In the genomic region with DNA sequence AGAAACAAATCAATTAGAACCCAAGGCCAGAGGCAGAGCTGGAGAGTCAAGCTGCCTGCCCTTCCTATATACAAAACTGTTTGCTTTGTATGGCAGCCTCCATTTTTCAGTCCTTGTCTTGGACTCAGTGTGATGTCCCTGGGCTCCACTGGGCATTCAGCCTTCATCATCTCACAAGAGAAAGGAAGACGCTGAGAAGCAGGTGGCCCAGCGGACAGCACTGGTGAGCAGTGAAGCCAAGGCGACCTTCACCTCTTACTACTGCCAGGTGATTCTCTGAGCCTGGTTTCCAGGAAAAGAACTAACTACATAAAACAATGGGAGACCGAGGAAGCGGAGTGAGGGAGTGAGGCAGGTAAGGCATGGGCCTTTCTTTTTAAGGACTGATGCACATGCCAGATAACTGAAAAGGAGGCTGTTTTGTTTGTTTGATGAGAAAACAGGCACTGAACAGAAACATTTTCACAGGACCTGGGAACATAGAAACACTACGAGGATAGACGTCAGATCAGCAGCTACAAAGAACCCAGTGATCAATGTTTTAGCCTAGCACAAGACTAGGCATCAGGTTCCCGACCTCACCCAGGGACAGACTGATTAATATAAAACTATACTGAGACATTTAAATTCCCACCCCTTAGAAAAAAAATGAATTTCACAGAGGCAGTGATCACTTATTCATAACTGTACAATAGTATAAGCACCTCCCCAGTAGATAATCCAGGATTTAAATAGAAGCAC, we compare ENCODE assay signal across 10 mouse cellular contexts.
DNase-seq lines count a peak whose midpoint lies in the region; ATAC-seq lines count a peak whose summit lies in the region.
"Had no signal": no experiment of that assay in that cellular context is flagged by ENCODE, and none has a peak within 500 bp of the region (broad histone marks: within the 10 kb centered on the region; RNA-seq: fewer than 3 reads in every experiment).

No protein-coding gene starts in this region.

- H3K27ac ChIP-seq in intestine, embryonic 15.5 days: no peak overlapping the region
- H3K27ac ChIP-seq in intestine, embryonic 16.5 days (ENCODE audit: low read length): no peak overlapping the region
- peak overlapping the region; percentile 3; the same call in 1 of the 2 replicates for H3K27ac ChIP-seq in midbrain, embryonic 13.5 days
- no peak overlapping the region; the same call in 1 of the 2 replicates for H3K27ac ChIP-seq in midbrain, embryonic 14.5 days (replicated peaks; ENCODE audit: low read depth, low read length)
- H3K27ac ChIP-seq in stomach, embryonic 16.5 days (ENCODE audit: low read length): peak overlapping the region; percentile 67

- DNase-seq in midbrain, embryonic 14.5 days: no peak
- peak; percentile 54 to 65 for DNase-seq in cerebellum, postnatal 10 days
- no peak for DNase-seq in frontal cortex, adult 2 months (ENCODE audit: extremely low spot score in 1 of 2, low spot score in 1 of 2)
- DNase-seq: adrenal gland, adult 8-10 months; gastrocnemius, postnatal 10 days; thymus, adult 2 months had no signal

- no peaks in the 10 kb centered on the region for H3K9me3 ChIP-seq in intestine, embryonic 15.5 days
- no peaks in the 10 kb centered on the region for H3K9me3 ChIP-seq in intestine, embryonic 16.5 days (ENCODE audit: control insufficient read depth, low read length)
- H3K9me3 ChIP-seq in midbrain, embryonic 13.5 days: no peaks in the 10 kb centered on the region
- H3K9me3 ChIP-seq in midbrain, embryonic 14.5 days (ENCODE audit: control insufficient read depth, low read length): no peaks in the 10 kb centered on the region
- H3K9me3 ChIP-seq in stomach, embryonic 16.5 days (replicated peaks; ENCODE audit: control insufficient read depth, low read length): no peaks in the 10 kb centered on the region

- H3K4me1 ChIP-seq in intestine, embryonic 15.5 days (replicated peaks): no peaks in the 10 kb centered on the region
- no peaks in the 10 kb centered on the region for H3K4me1 ChIP-seq in intestine, embryonic 16.5 days (ENCODE audit: control insufficient read depth, insufficient read depth, low read length)
- H3K4me1 ChIP-seq in midbrain, embryonic 13.5 days (replicated peaks): peaks cover 15% of the 10 kb centered on the region
- peaks cover 15% of the 10 kb centered on the region; the same call in 1 of the 2 replicates for H3K4me1 ChIP-seq in midbrain, embryonic 14.5 days (ENCODE audit: control insufficient read depth, insufficient read depth, low read length)
- no peaks in the 10 kb centered on the region for H3K4me1 ChIP-seq in stomach, embryonic 16.5 days (ENCODE audit: control insufficient read depth, insufficient read depth, low read length)

- no peak overlapping the region for H3K4me3 ChIP-seq in intestine, embryonic 15.5 days (replicated peaks)
- H3K4me3 ChIP-seq in intestine, embryonic 16.5 days (ENCODE audit: low read length): no peak overlapping the region
- no peak overlapping the region for H3K4me3 ChIP-seq in midbrain, embryonic 13.5 days (replicated peaks)
- H3K4me3 ChIP-seq in midbrain, embryonic 14.5 days (replicated peaks; ENCODE audit: low read depth, low read length): no peak overlapping the region
- H3K4me3 ChIP-seq in stomach, embryonic 16.5 days (replicated peaks; ENCODE audit: low read length): no peak overlapping the region

- H3K27me3 ChIP-seq in intestine, embryonic 15.5 days (replicated peaks): no peaks in the 10 kb centered on the region
- H3K27me3 ChIP-seq in intestine, embryonic 16.5 days (replicated peaks; ENCODE audit: control insufficient read depth, insufficient read depth, low read length): no peaks in the 10 kb centered on the region
- H3K27me3 ChIP-seq in midbrain, embryonic 13.5 days: no peaks in the 10 kb centered on the region
- no peaks in the 10 kb centered on the region for H3K27me3 ChIP-seq in midbrain, embryonic 14.5 days (ENCODE audit: control insufficient read depth, insufficient read depth, low read length)
- H3K27me3 ChIP-seq in stomach, embryonic 16.5 days (ENCODE audit: control insufficient read depth, insufficient read depth, low read length): no peaks in the 10 kb centered on the region

- WGBS in intestine, embryonic 15.5 days: 65% methylated on average over 8 of the region's 8 CpGs
- 70% methylated on average over 8 of the region's 8 CpGs for WGBS in intestine, embryonic 16.5 days
- 41% methylated on average over 8 of the region's 8 CpGs for WGBS in midbrain, embryonic 13.5 days
- 50% methylated on average over 8 of the region's 8 CpGs for WGBS in midbrain, embryonic 14.5 days
- WGBS in stomach, embryonic 16.5 days: 60% methylated on average over 8 of the region's 8 CpGs

- H3K36me3 ChIP-seq in intestine, embryonic 15.5 days: no peaks in the 10 kb centered on the region
- H3K36me3 ChIP-seq in intestine, embryonic 16.5 days (ENCODE audit: control insufficient read depth, insufficient read depth, low read length): no peaks in the 10 kb centered on the region
- no peaks in the 10 kb centered on the region for H3K36me3 ChIP-seq in midbrain, embryonic 13.5 days
- H3K36me3 ChIP-seq in midbrain, embryonic 14.5 days (ENCODE audit: control insufficient read depth, insufficient read depth, low read length): no peaks in the 10 kb centered on the region
- no peaks in the 10 kb centered on the region for H3K36me3 ChIP-seq in stomach, embryonic 16.5 days (ENCODE audit: control insufficient read depth, insufficient read depth, low read length)

- peak overlapping the region; percentile 42; the same call in 1 of the 2 replicates for H3K4me2 ChIP-seq in intestine, embryonic 15.5 days (replicated peaks)
- H3K4me2 ChIP-seq in intestine, embryonic 16.5 days (ENCODE audit: low read depth, low read length): no peak overlapping the region
- H3K4me2 ChIP-seq in midbrain, embryonic 13.5 days (replicated peaks): 0 out of 2 replicates have a peak overlapping the region, but pooled peaks have one; percentile 6
- H3K4me2 ChIP-seq in midbrain, embryonic 14.5 days (ENCODE audit: low read length): no peak overlapping the region
- peak overlapping the region; percentile 25 for H3K4me2 ChIP-seq in stomach, embryonic 16.5 days (ENCODE audit: low read depth, low read length)

- no peak overlapping the region for H3K9ac ChIP-seq in intestine, embryonic 15.5 days
- no peak overlapping the region for H3K9ac ChIP-seq in intestine, embryonic 16.5 days (ENCODE audit: low read depth, low read length)
- no peak overlapping the region for H3K9ac ChIP-seq in midbrain, embryonic 13.5 days (replicated peaks)
- H3K9ac ChIP-seq in midbrain, embryonic 14.5 days (replicated peaks; ENCODE audit: low read length): no peak overlapping the region
- H3K9ac ChIP-seq in stomach, embryonic 16.5 days (ENCODE audit: low read length): no peak overlapping the region

- 0 out of 2 replicates have a peak, but pooled peaks have one; percentile 4 for ATAC-seq in intestine, embryonic 15.5 days
- no peak for ATAC-seq in intestine, embryonic 16.5 days
- ATAC-seq in midbrain, embryonic 13.5 days: peak; percentile 8; the same call in 1 of the 2 replicates
- no peak for ATAC-seq in midbrain, embryonic 14.5 days (ENCODE audit: low FRiP score, low TSS enrichment)
- peak; percentile 7; the same call in 1 of the 2 replicates for ATAC-seq in stomach, embryonic 16.5 days (ENCODE audit: insufficient read depth, low FRiP score)

Comparison
In these comparisons a context has a peak if more than half of its experiments do, and no peak if none do; other contexts are left out.
1. ATAC-seq: peak in intestine, embryonic 15.5 days (single experiment), midbrain, embryonic 13.5 days (single experiment) and stomach, embryonic 16.5 days (single experiment); none in intestine, embryonic 16.5 days (single experiment) and midbrain, embryonic 14.5 days (single experiment).
2. H3K27ac ChIP-seq: peak in midbrain, embryonic 13.5 days (single experiment) and stomach, embryonic 16.5 days (single experiment); none in intestine, embryonic 15.5 days (single experiment), intestine, embryonic 16.5 days (single experiment) and midbrain, embryonic 14.5 days (single experiment).
3. H3K4me2 ChIP-seq: peak in intestine, embryonic 15.5 days (single experiment), midbrain, embryonic 13.5 days (single experiment) and stomach, embryonic 16.5 days (single experiment); none in intestine, embryonic 16.5 days (single experiment) and midbrain, embryonic 14.5 days (single experiment).
4. DNase-seq: peak in cerebellum, postnatal 10 days (2 of 2); none in midbrain, embryonic 14.5 days (single experiment) and frontal cortex, adult 2 months (0 of 2).